Mouse (Mus musculus) kidney, adult 11 months (tissue): Measurements from ENCODE around the gene Crisp4.

Experiments
- DNase-seq: peaks from one replicate; pipeline ENCODE4 v3.0.0; 2022

The Crisp4 gene

GRCm38 (mm10) chr1:18145802-18146201, at the start of gene Crisp4:
Gene Crisp4, minus strand, starts transcription at chr1:18145902.
- DNase-seq = no peak

GRCm38 (mm10) chr1:18191719-18192118, 46.0 kb upstream of the Crisp4 start:
- DNase-seq = no peak

DNA sequence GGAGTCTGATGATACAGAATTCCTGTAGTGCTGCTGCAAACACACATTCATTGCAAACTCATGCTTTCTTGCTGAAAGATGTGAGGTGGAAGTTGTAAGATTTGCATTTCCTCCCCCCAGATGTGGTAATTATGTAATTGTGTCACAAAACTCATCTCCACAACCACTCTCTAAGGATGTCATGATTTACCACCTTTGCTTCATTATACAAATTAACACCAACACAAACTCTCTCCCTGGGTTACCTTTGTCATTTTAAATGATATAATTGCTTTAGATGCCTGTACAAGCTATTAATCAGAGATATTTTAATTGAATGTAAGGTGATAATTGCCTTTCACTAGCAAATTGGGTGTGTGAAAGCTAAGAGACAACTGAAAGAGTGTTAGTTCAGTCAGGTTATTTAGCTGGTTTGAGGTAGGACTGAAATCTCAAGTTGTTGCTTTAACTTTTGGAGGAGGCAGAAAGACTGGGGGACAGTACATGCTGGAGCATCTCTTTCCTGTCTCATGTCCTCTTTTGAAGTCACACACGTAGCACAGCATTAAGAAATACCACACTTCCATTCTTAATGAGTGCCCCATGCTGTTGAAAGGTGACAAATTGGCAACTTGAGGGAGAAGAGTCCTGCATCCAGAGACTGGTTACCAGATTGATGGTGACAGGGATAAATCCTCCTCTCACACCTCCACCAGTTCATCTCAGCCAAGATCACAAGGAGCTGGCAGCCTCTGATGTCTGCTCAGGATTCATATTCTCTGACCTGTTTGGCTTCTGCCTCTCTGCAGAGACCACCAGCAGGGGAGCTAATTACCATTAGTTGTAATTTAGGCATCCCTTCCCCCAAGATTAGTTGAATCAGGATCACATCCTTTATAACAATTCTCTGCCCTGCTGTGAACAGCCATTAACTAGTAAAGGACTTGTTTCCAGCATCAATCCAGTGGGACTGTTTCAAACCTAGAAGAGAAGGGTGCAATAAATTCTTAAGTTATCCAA, 45.3 kb upstream of the Crisp4 start:
- DNase-seq = no peak

- no peak for DNase-seq
Observed at GRCm38 (mm10) chr1:18181167-18181566, 35.5 kb upstream of the Crisp4 start.

DNA sequence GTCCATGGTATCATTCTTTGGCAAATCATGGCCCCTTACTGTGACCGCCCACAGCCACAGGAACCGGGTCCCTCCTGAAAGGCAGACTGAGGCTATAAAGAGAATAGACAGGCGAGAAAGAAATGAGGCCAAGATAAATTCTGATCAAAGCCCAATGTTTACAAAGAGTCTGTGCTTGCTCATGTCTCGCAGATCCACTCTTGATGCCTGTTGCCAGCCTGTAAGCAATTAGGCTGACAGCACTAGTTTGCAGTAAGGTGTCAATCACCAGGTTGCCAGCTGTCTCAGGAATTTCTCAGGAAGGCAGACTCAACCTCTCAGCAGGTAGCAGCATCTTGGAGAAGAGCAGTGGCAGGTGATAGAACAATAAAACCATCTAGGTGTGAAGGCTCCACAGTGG, 24.9 kb upstream of the Crisp4 start:
- no peak for DNase-seq

DNA sequence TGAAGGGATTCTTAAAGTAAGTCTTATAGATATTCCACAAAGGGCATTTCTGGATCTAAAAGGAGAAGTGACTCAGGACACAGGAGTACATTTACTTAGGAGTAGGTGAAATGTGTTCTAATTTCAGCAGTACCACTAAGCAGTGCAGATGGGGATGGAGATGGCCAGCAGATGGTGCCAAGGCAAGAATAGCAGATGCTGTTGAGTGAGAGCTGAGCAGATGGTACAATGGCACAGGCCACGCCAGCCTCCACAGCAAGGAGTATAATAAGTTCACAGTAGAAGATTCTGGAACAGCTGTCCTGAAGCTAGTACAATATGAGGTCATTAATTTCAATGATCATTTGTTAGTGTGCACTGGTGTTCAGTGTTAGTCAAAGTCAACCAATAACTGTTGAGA, 22.6 kb upstream of the Crisp4 start:
- no peak for DNase-seq

DNA sequence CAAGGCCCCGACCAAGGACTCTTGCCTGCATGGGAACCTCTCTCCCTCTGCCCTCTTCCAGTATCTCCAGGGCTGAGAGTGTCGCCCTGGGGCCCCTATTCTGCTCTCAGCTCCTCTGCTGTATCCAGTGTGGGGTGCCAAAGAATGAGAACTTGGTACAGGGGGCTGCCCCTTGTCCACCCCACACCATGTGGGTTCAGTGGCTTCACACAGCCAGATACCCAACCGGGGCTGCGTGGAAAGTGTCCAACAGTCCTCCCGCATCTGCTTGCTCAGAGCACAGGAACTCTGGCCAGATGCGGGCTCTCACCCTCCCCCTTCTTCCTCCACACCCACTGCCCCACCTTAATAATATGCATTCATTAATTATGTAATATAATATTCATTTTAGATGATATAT, 13.4 kb upstream of the Crisp4 start:
- DNase-seq = no peak

DNA sequence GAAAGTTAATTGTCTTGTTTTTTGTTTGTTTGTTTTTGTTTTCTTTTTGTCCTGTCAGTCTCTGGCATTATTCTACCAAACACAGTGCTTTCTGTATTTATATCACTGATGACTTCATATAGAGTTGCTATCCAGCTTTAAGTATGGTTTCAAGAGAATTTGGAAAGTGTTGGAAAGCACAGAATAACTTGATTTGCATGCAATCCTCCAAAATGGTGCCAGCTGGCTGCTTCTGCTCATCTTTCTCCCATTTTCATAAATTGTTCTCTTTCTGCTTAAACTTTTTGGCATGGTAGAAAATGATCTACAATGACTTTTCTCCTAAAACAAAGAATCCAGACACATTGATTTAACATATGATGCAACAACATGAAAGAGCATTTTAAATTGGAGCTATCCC, 2.5 kb upstream of the Crisp4 start:
- no peak for DNase-seq

DNA sequence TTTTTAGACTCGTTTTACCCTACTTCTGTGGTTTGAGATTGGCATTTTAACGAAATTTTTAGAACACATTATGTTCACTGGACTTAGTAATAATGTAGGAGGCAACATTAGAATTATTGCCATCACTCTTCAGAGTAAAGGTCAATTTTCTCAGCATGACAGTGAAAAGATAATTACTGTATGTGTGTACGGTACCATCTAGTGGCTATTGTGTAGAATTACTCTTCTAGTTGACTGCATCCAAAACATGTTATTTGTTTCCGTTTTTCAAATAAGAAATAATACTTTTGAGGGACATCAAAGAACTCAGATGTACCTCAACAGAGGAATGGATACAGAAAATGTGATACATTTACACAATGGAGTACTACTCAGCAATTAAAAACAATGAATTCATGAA, 14.0 kb downstream of the Crisp4 start:
- DNase-seq = no peak

- DNase-seq = no peak
Observed at GRCm38 (mm10) chr1:18129983-18130382, 15.7 kb downstream of the Crisp4 start.

GRCm38 (mm10) chr1:18106720-18107355, 38.9 kb downstream of the Crisp4 start:
- no peak for DNase-seq

DNA sequence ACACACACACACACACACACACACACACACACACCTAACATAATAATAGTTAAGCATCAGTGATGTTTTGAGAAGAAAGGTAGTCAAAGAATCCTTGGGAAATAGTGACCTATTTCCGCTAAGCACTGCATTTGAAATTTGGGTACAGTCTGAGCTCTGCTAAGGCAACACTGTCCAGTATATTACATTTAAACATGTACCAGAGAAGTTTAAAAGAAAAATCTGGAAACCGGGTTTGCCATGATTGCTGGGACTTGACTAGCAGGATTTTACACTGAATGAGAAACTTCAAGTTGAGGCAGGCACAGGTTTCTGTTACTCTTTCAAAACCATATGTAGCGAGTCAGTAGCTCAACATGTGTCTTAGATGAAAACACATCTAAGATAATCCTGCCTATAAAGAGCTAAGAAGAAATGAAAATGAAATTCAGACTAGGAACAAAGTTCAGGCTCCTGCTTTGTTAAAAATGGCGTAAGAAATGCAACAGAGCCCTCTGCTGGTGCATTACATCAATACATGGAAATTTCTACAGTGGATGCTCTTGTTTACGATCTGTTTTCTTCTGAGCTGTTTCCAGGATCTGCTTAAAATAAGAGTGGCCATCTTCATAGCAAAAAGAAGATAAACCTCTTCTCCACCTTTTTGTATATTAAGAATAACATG, 39.7 kb downstream of the Crisp4 start:
- DNase-seq = no peak

DNA sequence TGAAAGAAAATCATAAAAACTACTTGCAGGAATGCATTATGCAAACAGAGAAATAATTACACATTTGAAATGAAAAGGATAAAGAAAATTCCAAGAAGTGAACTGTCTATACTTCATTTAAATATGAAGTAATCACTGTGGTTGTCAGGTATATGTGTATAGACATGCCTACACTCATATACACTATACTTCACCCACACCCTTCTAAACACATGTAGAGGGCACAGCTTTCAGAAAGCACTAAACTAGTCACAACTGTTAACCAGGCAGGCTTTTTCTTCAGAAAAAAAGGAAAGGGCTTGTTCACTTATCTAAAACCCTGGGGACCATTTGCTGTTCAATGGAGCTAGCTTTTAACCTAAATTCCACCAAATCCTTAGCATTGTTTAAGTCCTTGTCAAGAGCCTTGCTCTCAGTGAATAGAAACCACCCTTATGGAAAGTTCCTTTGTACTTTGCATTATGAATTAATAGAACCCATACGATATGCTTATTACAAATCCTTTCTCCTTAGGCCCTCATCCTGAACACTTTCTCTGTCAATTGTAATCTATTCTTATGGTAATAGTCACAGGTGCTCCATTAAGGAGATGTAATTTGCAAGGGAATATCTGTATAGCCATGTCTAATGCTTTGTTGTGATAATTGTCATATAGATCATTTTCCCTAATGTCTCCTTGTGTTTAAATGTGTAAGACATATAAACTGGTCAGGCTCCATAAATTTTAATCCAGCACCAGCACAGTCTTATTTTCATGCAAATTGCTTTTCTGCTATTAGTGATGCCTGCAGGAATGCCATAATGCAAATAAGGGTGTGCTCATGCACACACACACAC, 40.5 kb downstream of the Crisp4 start:
- DNase-seq = no peak
